Mouse (Mus musculus) liver, adult 2 months (tissue): ENCODE measurements around the gene Olfr844. TPM values are rescaled to one million over a fixed set of nuclear protein-coding genes. Genes with fewer than 3 reads are reported as not detected.

Experiments used
- DNase-seq: peaks from one replicate; pipeline ENCODE4 v3.0.0-alpha.2; 2011; ENCODE audit warnings: low read depth, low spot score; ENCODE audit errors: extremely low read depth
- H3K27ac ChIP-seq: fragments of 200-500 bp; replicated peaks from 2 replicates; pipeline ENCODE4 v1.5.1; 2012; ENCODE audit warnings: low read depth, mild to moderate bottlenecking, control low read depth, inconsistent platforms, low read length; ENCODE audit not compliant: insufficient read depth
- H3K27me3 ChIP-seq: fragments of 200-500 bp; 2 replicates; pipeline ENCODE4 v1.6.1; 2012; ENCODE audit warnings: mild to moderate bottlenecking, moderate library complexity, low read length, inconsistent platforms; ENCODE audit not compliant: control insufficient read depth, insufficient read depth
- H3K36me3 ChIP-seq: fragments of 200-500 bp; 2 replicates; pipeline ENCODE4 v1.6.1; 2012; ENCODE audit warnings: low read length, inconsistent platforms; ENCODE audit not compliant: control insufficient read depth, insufficient read depth
- H3K4me1 ChIP-seq: fragments of 200-500 bp; 2 replicates; pipeline ENCODE4 v1.6.1; 2011; ENCODE audit warnings: low read length; ENCODE audit not compliant: control insufficient read depth, insufficient read depth
- H3K4me3 ChIP-seq: fragments of 200-500 bp; 2 replicates; pipeline ENCODE4 v1.5.1; 2011; ENCODE audit warnings: low read depth, mild to moderate bottlenecking, control low read depth, low read length, moderate library complexity; ENCODE audit not compliant: insufficient read depth
- H3K79me2 ChIP-seq: fragments of 200-500 bp; 2 replicates; pipeline ENCODE4 v1.6.1; 2012; ENCODE audit warnings: inconsistent platforms, mild to moderate bottlenecking, low read length, moderate library complexity; ENCODE audit not compliant: control insufficient read depth, insufficient read depth
- H3K9ac ChIP-seq: fragments of 200-500 bp; 2 replicates; pipeline ENCODE4 v1.6.1; 2012; ENCODE audit warnings: low read depth, mild to moderate bottlenecking, control low read depth, inconsistent platforms, low read length
- CTCF ChIP-seq: fragments of 200-500 bp; IDR thresholded peaks from 2 replicates; pipeline ENCODE4 v1.5.1; 2011; ENCODE audit warnings: low read depth, low read length, control low read depth
- POLR2A ChIP-seq: fragments of 200-500 bp; IDR thresholded peaks from 2 replicates; pipeline ENCODE4 v1.6.1; 2011; ENCODE audit warnings: low read length, control low read depth; ENCODE audit not compliant: insufficient read depth; ENCODE audit errors: extremely low read depth
- WGBS: fragments of 180-500 bp; shearing (Covaris S2); methylation state at CpG from one replicate; pipeline ENCODE4 v1.1.7; 2018; 5-methylcytosine and 5-hydroxymethylcytosine counted together
- polyA plus RNA-seq: library from polyadenylated mRNA; depleted of rRNA; stranded (reverse); fragments of >200 nt; gene quantifications from 2 replicates; pipeline ENCODE4 v1.2.3, GENCODE M21; 2012; rRNA removed
- total RNA-seq: library from RNA; depleted of rRNA; stranded (reverse); fragments of >200 nt; gene quantifications from 2 replicates; pipeline ENCODE4 v1.2.3, GENCODE M21; 2014; rRNA removed

Olfr844 gene
- total RNA-seq: not detected in 2 replicates
- not detected in 2 replicates for polyA plus RNA-seq

DNA sequence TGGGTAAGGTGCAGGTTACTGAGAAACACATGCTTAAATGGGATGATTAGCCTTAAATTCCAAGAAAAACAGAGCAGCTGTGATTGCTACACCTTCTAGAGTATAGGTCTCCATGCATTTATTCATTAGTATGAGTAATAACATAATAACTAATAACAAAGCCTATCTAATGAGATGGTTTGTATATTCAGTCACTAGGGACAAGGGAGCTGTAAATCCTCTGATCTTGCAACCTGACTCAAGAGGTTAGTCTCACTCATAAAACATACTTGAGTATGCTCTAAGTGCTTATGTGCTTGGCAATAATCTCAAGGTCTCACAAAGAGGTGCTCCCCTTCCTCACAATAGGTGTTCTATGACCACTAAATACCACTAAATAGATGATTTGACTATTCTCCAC lies at the start of gene Olfr844:
Olfr844 (plus strand) TSS at position 301 of the 400 bp plus-strand sequence.
- H3K27me3 ChIP-seq: no peaks in the 10 kb centered on the region
- H3K9ac ChIP-seq: no peak within 1 kb of the TSS
- no peaks in the 10 kb centered on the region for H3K79me2 ChIP-seq
- DNase-seq: no peak
- H3K4me1 ChIP-seq: no peaks in the 10 kb centered on the region
- TF ChIP-seq POLR2A: no peak
- no peak for TF ChIP-seq CTCF
- H3K4me3 ChIP-seq: no peak within 1 kb of the TSS
- no peak within 1 kb of the TSS for H3K27ac ChIP-seq
- H3K36me3 ChIP-seq: no peaks in the 10 kb centered on the region

DNA sequence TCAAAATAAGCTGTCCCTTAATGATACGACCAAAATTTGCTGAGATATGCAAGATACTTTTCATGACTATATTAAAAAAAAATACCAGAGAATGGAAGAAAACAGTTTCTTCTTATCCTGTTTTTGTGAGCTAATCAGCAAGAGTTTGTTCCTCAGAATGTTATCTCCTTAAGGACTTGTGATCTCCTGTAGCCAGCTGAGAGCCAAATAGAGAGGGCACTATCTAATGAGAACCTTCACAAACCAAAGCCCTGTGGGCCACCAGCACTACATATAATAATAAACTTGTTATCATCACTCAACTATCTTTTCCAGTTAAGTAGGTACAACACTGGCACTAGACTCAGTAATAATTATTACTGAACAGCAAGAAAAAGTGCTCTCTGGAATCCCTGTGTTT lies 20.0 kb downstream of the Olfr844 start, which contains the start of gene Olfr845:
Olfr845 (plus strand) TSS at position 301 of the 400 bp plus-strand sequence.
- no peak for DNase-seq
- 53% methylated on average over 1 of the region's 1 CpGs for WGBS
- Histone ChIP-seq H3K4me3 (no peak within 1 kb of the TSS), H3K79me2 (no peaks in the 10 kb centered on the region), H3K36me3 (no peaks in the 10 kb centered on the region), H3K27ac (no peak within 1 kb of the TSS), H3K9ac (no peak within 1 kb of the TSS), H3K4me1 (no peaks in the 10 kb centered on the region), H3K27me3 (no peaks in the 10 kb centered on the region)
- TF ChIP-seq CTCF (no peak), POLR2A (no peak)

DNA sequence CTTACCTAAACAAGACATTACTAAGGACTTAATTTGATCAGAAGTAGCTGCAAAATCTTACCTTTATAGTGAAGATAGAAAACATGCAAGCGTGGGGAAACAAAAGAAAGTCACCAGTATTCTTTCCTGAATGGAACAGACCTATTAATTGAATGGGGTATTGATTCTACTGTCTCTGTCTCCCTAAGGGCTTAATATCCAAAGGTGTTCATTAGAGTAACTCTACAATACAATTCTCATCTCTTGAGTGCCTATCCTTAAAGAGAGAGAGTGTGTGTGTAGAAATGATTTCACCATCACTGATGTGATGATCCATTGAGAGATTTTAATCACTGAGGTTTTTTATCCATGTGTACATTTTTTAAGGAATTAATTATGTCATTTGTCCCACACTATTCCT lies 47.8 kb downstream of the Olfr844 start, which contains the start of gene Olfr846:
Olfr846 (minus strand) TSS at position 101 of the 400 bp plus-strand sequence.
- H3K9ac ChIP-seq: no peak within 1 kb of the TSS
- WGBS: 33% methylated on average over 1 of the region's 1 CpGs
- H3K27ac ChIP-seq: no peak within 1 kb of the TSS

More for the DNA sequence above, 47.8 kb downstream of the Olfr844 start, which contains the start of gene Olfr846:
- TF ChIP-seq POLR2A: no peak
- TF ChIP-seq CTCF: no peak
- H3K27me3 ChIP-seq: no peaks in the 10 kb centered on the region; the same call in 1 of the 2 replicates
- H3K79me2 ChIP-seq: no peaks in the 10 kb centered on the region
- DNase-seq: no peak
- H3K36me3 ChIP-seq: no peaks in the 10 kb centered on the region
- H3K4me3 ChIP-seq: no peak within 1 kb of the TSS
- no peaks in the 10 kb centered on the region for H3K4me1 ChIP-seq

Other genes starting within 250 kb of the Olfr844 start
- gene Olfr836, start 196.0 kb upstream of the Olfr844 start, total RNA-seq: not detected in 2 replicates
- gene Olfr836, start 196.0 kb upstream of the Olfr844 start, polyA plus RNA-seq: not detected in 2 replicates
- gene Olfr837, start 180.0 kb upstream of the Olfr844 start, total RNA-seq: not detected in 2 replicates
- gene Olfr837, start 180.0 kb upstream of the Olfr844 start, polyA plus RNA-seq: not detected in 2 replicates
- gene Olfr839-ps1, start 139.0 kb upstream of the Olfr844 start, total RNA-seq: under 0.01 TPM in 1 of 2 replicates, not detected in the other
- gene Olfr839-ps1, start 139.0 kb upstream of the Olfr844 start, polyA plus RNA-seq: not detected in 2 replicates
- gene Olfr843, start 64.4 kb upstream of the Olfr844 start, total RNA-seq: not detected in 2 replicates
- not detected in 2 replicates for gene Olfr843, start 64.4 kb upstream of the Olfr844 start, polyA plus RNA-seq
- not detected in 2 replicates for gene Olfr845, start 20.1 kb downstream of the Olfr844 start, total RNA-seq
- not detected in 2 replicates for gene Olfr845, start 20.1 kb downstream of the Olfr844 start, polyA plus RNA-seq
- gene Olfr846, start 47.7 kb downstream of the Olfr844 start, total RNA-seq: not detected in 2 replicates
- gene Olfr846, start 47.7 kb downstream of the Olfr844 start, polyA plus RNA-seq: not detected in 2 replicates
- not detected in 2 replicates for gene Olfr847, start 62.3 kb downstream of the Olfr844 start, total RNA-seq
- gene Olfr847, start 62.3 kb downstream of the Olfr844 start, polyA plus RNA-seq: not detected in 2 replicates
- gene Olfr849, start 123.9 kb downstream of the Olfr844 start, total RNA-seq: not detected in 2 replicates
- gene Olfr849, start 123.9 kb downstream of the Olfr844 start, polyA plus RNA-seq: not detected in 2 replicates
- not detected in 2 replicates for gene Olfr850, start 161.9 kb downstream of the Olfr844 start, total RNA-seq
- gene Olfr850, start 161.9 kb downstream of the Olfr844 start, polyA plus RNA-seq: not detected in 2 replicates
- not detected in 2 replicates for gene Olfr851, start 176.9 kb downstream of the Olfr844 start, total RNA-seq
- gene Olfr851, start 176.9 kb downstream of the Olfr844 start, polyA plus RNA-seq: not detected in 2 replicates
- gene Olfr853, start 224.7 kb downstream of the Olfr844 start, total RNA-seq: not detected in 2 replicates
- gene Olfr853, start 224.7 kb downstream of the Olfr844 start, polyA plus RNA-seq: not detected in 2 replicates